Mouse (Mus musculus) testis, adult 2 months (tissue): ENCODE measurements around the gene Sash3.

ENCODE experiments used
- CTCF ChIP-seq: fragments of 200-500 bp; IDR thresholded peaks from 2 replicates; pipeline ENCODE4 v1.5.1; 2012; ENCODE audit warnings: low read depth, mild to moderate bottlenecking, inconsistent platforms, low read length, moderate library complexity; ENCODE audit not compliant: control insufficient read depth, insufficient read depth, insufficient replicate concordance
- POLR2A ChIP-seq: fragments of 200-500 bp; IDR thresholded peaks from 2 replicates; pipeline ENCODE4 v1.6.1; 2012; ENCODE audit warnings: low read depth, mild to moderate bottlenecking, inconsistent platforms, low read length, moderate library complexity; ENCODE audit not compliant: control insufficient read depth

DNA sequence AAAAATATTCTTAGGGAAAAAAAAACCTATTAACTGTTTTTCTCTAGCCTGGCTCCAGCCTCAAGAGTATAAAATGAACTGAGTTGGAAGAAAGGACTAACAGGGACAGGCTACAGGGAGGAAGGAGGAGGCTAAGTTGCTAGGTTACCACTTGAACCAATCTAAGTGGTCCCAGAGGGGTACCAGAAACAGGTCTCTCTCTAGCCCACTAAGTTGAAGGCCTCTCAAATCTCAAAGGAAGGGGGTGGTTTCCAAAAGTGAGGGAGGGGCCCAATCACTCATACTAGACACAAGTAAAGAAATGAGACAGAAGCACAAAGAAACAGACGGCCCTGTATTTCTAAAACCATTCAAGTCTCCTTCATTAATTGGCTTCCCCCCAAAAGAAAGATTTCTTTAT, 23.7 kb downstream of the Sash3 start:
- no peak for TF ChIP-seq CTCF
- TF ChIP-seq POLR2A = no peak
